Mouse (Mus musculus) liver, adult 2 months (tissue): ENCODE measurements around the gene Camk2n1.

Source experiments
- CTCF ChIP-seq: fragments of 200-500 bp; IDR thresholded peaks from 2 replicates; pipeline ENCODE4 v1.5.1; 2011; ENCODE audit warnings: low read depth, low read length, control low read depth
- POLR2A ChIP-seq: fragments of 200-500 bp; IDR thresholded peaks from 2 replicates; pipeline ENCODE4 v1.6.1; 2011; ENCODE audit warnings: low read length, control low read depth; ENCODE audit not compliant: insufficient read depth; ENCODE audit errors: extremely low read depth

GRCm38 (mm10) chr4:138467451-138467850 lies 13.3 kb downstream of the Camk2n1 start:
- no peak for TF ChIP-seq CTCF
- TF ChIP-seq POLR2A, result no peak
